Mouse (Mus musculus): Measurements from ENCODE around the gene Zfp189. TPM values are rescaled to one million over a fixed set of nuclear protein-coding genes. Genes with fewer than 3 reads are reported as not detected.
"Not testable (repeated sequence)": the region's sequence is repeated elsewhere in the genome, so short reads cannot be mapped to it uniquely, and the experiment has no call there.

Zfp189 gene
- polyA plus RNA-seq (2015; fragmentation: Nextera tagmentation; extraction: Ambion mirVana): 5.9 and 6.0 TPM in 2 replicates

GRCm38 (mm10) chr4:49520572-49521340, at the start of gene Zfp189, which contains the start of gene Mrpl50:
TSS of gene Zfp189 (plus strand) at chr4:49521176.
TSS of gene Mrpl50 (minus strand) at chr4:49521093.
- Histone ChIP-seq H3K4me3 (peak within 1 kb of the TSS; percentile 70), H3K9ac (peak within 1 kb of the TSS; percentile 89), H3K36me3 (peaks cover 42% of the 10 kb centered on the region), H3K27me3 (replicated peaks) (no peaks in the 10 kb centered on the region), H3K4me1 (peaks cover 26% of the 10 kb centered on the region), H3K4me2 (peak within 1 kb of the TSS; percentile 79), H3K9me3 (no peaks in the 10 kb centered on the region), H3K27ac (replicated peaks) (peak within 1 kb of the TSS; percentile 68)
- peak; percentile 100 for ATAC-seq (ENCODE audit: extremely low read depth, insufficient number of reproducible peaks, low FRiP score, low TSS enrichment)
- WGBS: under 1% methylated on average over 41 of the region's 41 CpGs

GRCm38 (mm10) chr4:49473435-49474100, 47.4 kb upstream of the Zfp189 start, which contains the start of gene Acnat1:
TSS of gene Acnat1 (minus strand) at chr4:49473912.
- Histone ChIP-seq H3K4me3 (no peak within 1 kb of the TSS), H3K9me3 (no peaks in the 10 kb centered on the region), H3K36me3 (no peaks in the 10 kb centered on the region), H3K27me3 (replicated peaks) (no peaks in the 10 kb centered on the region), H3K27ac (replicated peaks) (no peak within 1 kb of the TSS), H3K9ac (no peak within 1 kb of the TSS), H3K4me2 (no peak within 1 kb of the TSS), H3K4me1 (peaks cover 9% of the 10 kb centered on the region)
- ATAC-seq (ENCODE audit: extremely low read depth, insufficient number of reproducible peaks, low FRiP score, low TSS enrichment): no peak
- WGBS: 45% methylated on average over 3 of the region's 3 CpGs

DNA sequence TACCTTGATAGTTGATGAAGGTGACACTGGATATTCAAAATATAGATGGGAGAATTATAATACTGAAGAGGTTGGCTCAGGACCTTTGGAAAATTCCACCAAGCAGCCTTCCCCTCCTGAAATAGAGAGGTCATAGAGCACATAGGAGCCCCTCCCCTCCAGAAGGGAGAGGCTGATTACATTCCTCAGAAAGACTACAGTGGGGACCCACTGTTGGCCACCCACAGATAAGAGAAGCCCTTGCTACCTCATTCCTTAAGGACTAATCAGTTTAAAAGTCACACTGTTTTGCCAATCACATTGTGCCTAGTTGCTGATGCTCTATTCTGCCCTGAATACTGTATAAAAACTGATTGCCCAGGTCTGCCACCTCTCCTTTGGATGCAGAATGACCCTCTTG, 46.4 kb upstream of the Zfp189 start:
- no peaks in the 10 kb centered on the region for H3K9me3 ChIP-seq
- peaks cover 11% of the 10 kb centered on the region for H3K4me1 ChIP-seq
- H3K9ac ChIP-seq: no peak overlapping the region
- no peaks in the 10 kb centered on the region for H3K27me3 ChIP-seq (replicated peaks)
- H3K4me3 ChIP-seq: no peak overlapping the region
- no peak overlapping the region for H3K27ac ChIP-seq (replicated peaks)
- ATAC-seq (ENCODE audit: extremely low read depth, insufficient number of reproducible peaks, low FRiP score, low TSS enrichment): no peak
- no peaks in the 10 kb centered on the region for H3K36me3 ChIP-seq
- no peak overlapping the region for H3K4me2 ChIP-seq

GRCm38 (mm10) chr4:49478118-49478877, 42.7 kb upstream of the Zfp189 start:
- Histone ChIP-seq H3K4me2 (peak overlapping the region; percentile 68), H3K4me3 (peak overlapping the region; percentile 46), H3K4me1 (peaks cover 13% of the 10 kb centered on the region), H3K27me3 (replicated peaks) (no peaks in the 10 kb centered on the region; the same call in 1 of the 2 replicates), H3K27ac (replicated peaks) (no peak overlapping the region), H3K9ac (peak overlapping the region; percentile 62), H3K36me3 (no peaks in the 10 kb centered on the region), H3K9me3 (no peaks in the 10 kb centered on the region)
- ATAC-seq (ENCODE audit: extremely low read depth, insufficient number of reproducible peaks, low FRiP score, low TSS enrichment): no peak
- WGBS: 21% methylated on average over 19 of the region's 19 CpGs

DNA sequence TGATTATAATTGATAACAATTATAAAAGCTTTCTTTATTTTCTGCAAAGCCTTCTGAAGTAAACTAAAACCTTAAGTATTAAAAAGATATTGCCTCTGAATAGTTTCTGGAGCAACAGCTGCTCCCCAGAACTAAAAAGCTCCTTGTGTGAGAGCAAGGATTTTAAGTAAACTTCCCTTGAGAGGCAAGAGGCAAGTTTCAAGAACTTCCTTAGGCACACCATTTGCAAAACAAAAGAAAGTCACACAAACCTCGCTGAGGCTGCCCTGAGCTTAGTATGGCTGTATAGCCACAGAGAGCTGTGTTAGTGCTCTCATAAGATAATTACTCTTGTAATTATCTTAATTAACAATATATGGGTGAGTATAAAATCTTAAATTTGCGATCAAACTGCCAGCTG, 41.9 kb upstream of the Zfp189 start:
- not testable (repeated sequence) for H3K36me3 ChIP-seq; H3K27me3 ChIP-seq (replicated peaks); H3K27ac ChIP-seq (replicated peaks); H3K4me3 ChIP-seq; ATAC-seq (ENCODE audit: extremely low read depth, insufficient number of reproducible peaks, low FRiP score, low TSS enrichment); H3K9me3 ChIP-seq; H3K9ac ChIP-seq
- Histone ChIP-seq H3K4me1 (peaks cover 13% of the 10 kb centered on the region), H3K4me2 (0 out of 2 replicates have a peak overlapping the region, but pooled peaks have one; percentile 68)
- 50% methylated on average over 2 of the region's 2 CpGs for WGBS

- no peak overlapping the region for H3K27ac ChIP-seq (replicated peaks)
- no peaks in the 10 kb centered on the region for H3K36me3 ChIP-seq
- no peaks in the 10 kb centered on the region; the same call in 1 of the 2 replicates for H3K27me3 ChIP-seq (replicated peaks)
- peak overlapping the region; percentile 63 for H3K4me2 ChIP-seq
- H3K9me3 ChIP-seq: no peaks in the 10 kb centered on the region
- peaks cover 13% of the 10 kb centered on the region for H3K4me1 ChIP-seq
- ATAC-seq (ENCODE audit: extremely low read depth, insufficient number of reproducible peaks, low FRiP score, low TSS enrichment): no peak
- 17% methylated on average over 21 of the region's 21 CpGs for WGBS
- no peak overlapping the region; the same call in 1 of the 2 replicates for H3K9ac ChIP-seq
- peak overlapping the region; percentile 30 for H3K4me3 ChIP-seq
These were observed 40.7 kb upstream of the Zfp189 start for GRCm38 (mm10) chr4:49480104-49480760.

DNA sequence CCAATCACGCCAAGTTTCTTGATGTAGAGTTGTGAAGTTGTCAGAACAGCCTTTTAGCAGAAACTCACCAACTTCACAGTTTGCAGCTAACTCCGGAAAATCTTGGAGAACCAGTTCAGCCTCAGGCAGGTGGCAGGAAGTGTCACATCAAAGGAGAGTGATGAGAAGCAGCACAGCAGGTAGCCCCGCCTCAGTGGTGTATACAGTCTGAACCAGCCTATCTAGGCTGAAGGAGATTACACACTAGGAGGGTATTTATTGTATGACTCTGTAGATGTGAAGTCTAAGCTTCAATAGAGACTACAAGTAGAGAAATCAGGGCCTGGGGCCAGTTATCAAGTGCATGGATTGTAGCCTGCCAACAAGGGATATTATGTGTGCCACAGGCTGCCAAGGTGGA, 40.1 kb upstream of the Zfp189 start:
- H3K4me2 ChIP-seq: no peak overlapping the region
- no peak overlapping the region for H3K9ac ChIP-seq
- H3K36me3 ChIP-seq: no peaks in the 10 kb centered on the region
- ATAC-seq (ENCODE audit: extremely low read depth, insufficient number of reproducible peaks, low FRiP score, low TSS enrichment): no peak
- 58% methylated on average over 3 of the region's 3 CpGs for WGBS
- H3K27me3 ChIP-seq (replicated peaks): no peaks in the 10 kb centered on the region; the same call in 1 of the 2 replicates
- no peak overlapping the region for H3K27ac ChIP-seq (replicated peaks)
- H3K4me1 ChIP-seq: peaks cover 13% of the 10 kb centered on the region
- no peaks in the 10 kb centered on the region for H3K9me3 ChIP-seq
- no peak overlapping the region for H3K4me3 ChIP-seq

- Histone ChIP-seq H3K4me1 (0 out of 2 replicates have a peak, but pooled peaks cover 2% of the 10 kb centered on the region), H3K4me3 (no peak overlapping the region), H3K9ac (no peak overlapping the region), H3K4me2 (no peak overlapping the region), H3K27ac (replicated peaks) (no peak overlapping the region), H3K27me3 (replicated peaks) (no peaks in the 10 kb centered on the region; the same call in 1 of the 2 replicates), H3K9me3 (no peaks in the 10 kb centered on the region), H3K36me3 (no peaks in the 10 kb centered on the region)
- ATAC-seq (ENCODE audit: extremely low read depth, insufficient number of reproducible peaks, low FRiP score, low TSS enrichment): no peak
These were observed 35.5 kb upstream of the Zfp189 start for GRCm38 (mm10) chr4:49485442-49485841.

GRCm38 (mm10) chr4:49485934-49486650, 34.9 kb upstream of the Zfp189 start:
- H3K36me3 ChIP-seq; H3K4me3 ChIP-seq; ATAC-seq (ENCODE audit: extremely low read depth, insufficient number of reproducible peaks, low FRiP score, low TSS enrichment); H3K27ac ChIP-seq (replicated peaks); H3K9ac ChIP-seq; H3K9me3 ChIP-seq; H3K4me2 ChIP-seq; H3K27me3 ChIP-seq (replicated peaks); H3K4me1 ChIP-seq: not testable (repeated sequence)
- WGBS: 76% methylated on average over 3 of the region's 3 CpGs

- no peak for ATAC-seq (ENCODE audit: extremely low read depth, insufficient number of reproducible peaks, low FRiP score, low TSS enrichment)
- no peaks in the 10 kb centered on the region for H3K9me3 ChIP-seq
- no peak overlapping the region for H3K4me3 ChIP-seq
- no peak overlapping the region for H3K4me2 ChIP-seq
- H3K4me1 ChIP-seq: peaks cover 4% of the 10 kb centered on the region; the same call in 1 of the 2 replicates
- H3K27me3 ChIP-seq (replicated peaks): no peaks in the 10 kb centered on the region
- H3K9ac ChIP-seq: no peak overlapping the region
- WGBS: 68% methylated on average over 1 of the region's 1 CpGs
- H3K27ac ChIP-seq (replicated peaks): no peak overlapping the region
- H3K36me3 ChIP-seq: no peaks in the 10 kb centered on the region
These were observed 17.4 kb upstream of the Zfp189 start for GRCm38 (mm10) chr4:49503563-49503962.

Measured in heart, embryonic 13.5 days (tissue).